Mouse (Mus musculus) G1E (cell line): ENCODE data around the gene Adgre5.

Experiments used
- CTCF ChIP-seq: IDR thresholded peaks from 2 replicates; pipeline ENCODE4 v1.5.1; 2012; ENCODE audit warnings: low read depth, low read length, inconsistent platforms, mixed read lengths
- GATA1 ChIP-seq: IDR thresholded peaks from 2 replicates; pipeline ENCODE4 v1.6.1; 2012; ENCODE audit warnings: borderline replicate concordance, low read length, inconsistent platforms, mixed read lengths
- GATA2 ChIP-seq: IDR thresholded peaks from 2 replicates; pipeline ENCODE4 v1.6.1; 2012; ENCODE audit warnings: low read depth, low read length, inconsistent platforms, borderline replicate concordance
- TAL1 ChIP-seq: conservative IDR thresholded peaks from 2 replicates; pipeline ENCODE4 v1.6.1; 2012; ENCODE audit warnings: low read depth, low read length, inconsistent platforms, mixed read lengths

DNA sequence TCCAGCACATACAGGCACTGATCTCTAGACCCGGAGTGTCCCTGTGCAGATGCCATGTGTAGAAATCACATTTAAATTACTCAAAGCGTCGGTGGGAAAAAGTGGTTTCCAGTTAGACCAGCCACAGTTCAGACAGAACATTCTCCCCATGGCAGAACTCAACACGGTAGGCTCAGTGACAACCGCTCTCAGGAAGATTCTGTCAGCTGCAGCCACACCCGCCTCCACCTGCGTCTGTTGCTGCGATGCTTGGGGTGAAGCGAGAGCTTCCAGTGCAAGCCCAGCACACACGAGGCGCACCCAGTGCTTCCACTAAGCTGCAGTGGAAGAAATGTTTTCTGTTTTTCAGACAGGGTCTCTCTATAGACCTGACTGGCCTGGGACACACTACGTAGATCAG lies 61.3 kb downstream of the Adgre5 start:
- TF ChIP-seq GATA2 (no peak), CTCF (no peak), TAL1 (no peak), GATA1 (no peak)
